Mouse (Mus musculus): ENCODE results near the gene Asl. TPM values are rescaled to one million over a fixed set of nuclear protein-coding genes. Genes with fewer than 3 reads are reported as not detected.
"Not testable (repeated sequence)": the region's sequence is repeated elsewhere in the genome, so short reads cannot be mapped to it uniquely, and the experiment has no call there.

The Asl gene
- polyA plus RNA-seq, 1 experiment from 2014 or later, result 42.4 TPM

DNA sequence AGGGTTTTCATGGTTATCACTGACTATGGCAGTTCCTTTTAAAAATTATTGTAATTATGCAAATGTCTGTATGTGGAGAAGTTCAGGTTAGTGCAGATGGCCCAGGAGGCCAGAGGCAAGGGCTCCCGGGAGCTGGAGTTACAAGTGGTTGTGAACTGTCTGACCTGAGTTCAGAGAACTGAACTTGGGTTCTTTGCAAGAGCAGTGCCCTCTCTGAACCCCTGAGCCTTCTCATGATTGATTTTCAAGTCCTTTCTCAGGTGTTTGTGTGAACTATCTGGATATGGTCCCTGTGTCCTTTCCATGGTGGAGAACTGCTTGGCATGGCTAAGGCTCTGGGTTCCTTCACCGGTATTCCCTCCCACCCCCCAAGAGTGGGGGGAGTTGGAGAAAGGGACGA lies 14.7 kb upstream of the Asl start:
- Histone ChIP-seq H3K4me3 (no peak overlapping the region), H3K36me3 (replicated peaks) (peaks cover 30% of the 10 kb centered on the region), H3K4me1 (no peaks in the 10 kb centered on the region), H3K9me3 (no peaks in the 10 kb centered on the region), H3K9ac (no peak overlapping the region), H3K4me2 (no peak overlapping the region), H3K27me3 (replicated peaks) (no peaks in the 10 kb centered on the region), H3K27ac (no peak overlapping the region)
- 93% methylated on average over 3 of the region's 3 CpGs for WGBS
- ATAC-seq (replicated peaks), result no peak

- Histone ChIP-seq H3K36me3 (replicated peaks) (peaks cover 23% of the 10 kb centered on the region), H3K27ac (no peak overlapping the region), H3K4me3 (no peak overlapping the region), H3K9me3 (no peaks in the 10 kb centered on the region), H3K4me1 (no peaks in the 10 kb centered on the region), H3K4me2 (no peak overlapping the region), H3K27me3 (replicated peaks) (no peaks in the 10 kb centered on the region), H3K9ac (no peak overlapping the region)
- ATAC-seq (replicated peaks), result no peak
- 91% methylated on average over 4 of the region's 4 CpGs for WGBS
These were observed 12.2 kb upstream of the Asl start for GRCm38 (mm10) chr5:130041262-130041661.

DNA sequence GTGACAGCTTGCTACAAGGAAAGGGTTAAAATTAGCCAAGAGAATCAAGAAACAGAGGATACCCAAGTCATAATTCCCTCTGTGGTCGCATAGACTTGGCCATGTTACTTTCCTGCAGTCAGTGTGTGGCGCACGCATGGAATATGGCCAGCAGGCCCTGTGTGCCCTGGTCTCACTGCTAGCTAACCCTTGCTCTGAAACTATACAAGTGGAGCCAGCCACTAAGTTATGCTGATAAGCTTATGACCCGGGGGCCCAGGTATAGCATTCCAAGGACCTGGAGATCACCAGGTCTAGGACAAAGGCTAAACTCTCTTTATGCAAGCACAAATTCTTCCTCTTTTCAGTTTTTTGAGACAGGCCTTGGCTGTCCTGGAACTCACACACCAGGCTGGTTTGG lies 11.8 kb upstream of the Asl start:
- no peak for ATAC-seq (replicated peaks)
- WGBS, result 91% methylated on average over 4 of the region's 4 CpGs
- Histone ChIP-seq H3K4me2 (no peak overlapping the region), H3K27me3 (replicated peaks) (no peaks in the 10 kb centered on the region), H3K36me3 (replicated peaks) (peaks cover 23% of the 10 kb centered on the region), H3K4me1 (no peaks in the 10 kb centered on the region), H3K4me3 (no peak overlapping the region), H3K27ac (no peak overlapping the region), H3K9me3 (no peaks in the 10 kb centered on the region), H3K9ac (no peak overlapping the region)

DNA sequence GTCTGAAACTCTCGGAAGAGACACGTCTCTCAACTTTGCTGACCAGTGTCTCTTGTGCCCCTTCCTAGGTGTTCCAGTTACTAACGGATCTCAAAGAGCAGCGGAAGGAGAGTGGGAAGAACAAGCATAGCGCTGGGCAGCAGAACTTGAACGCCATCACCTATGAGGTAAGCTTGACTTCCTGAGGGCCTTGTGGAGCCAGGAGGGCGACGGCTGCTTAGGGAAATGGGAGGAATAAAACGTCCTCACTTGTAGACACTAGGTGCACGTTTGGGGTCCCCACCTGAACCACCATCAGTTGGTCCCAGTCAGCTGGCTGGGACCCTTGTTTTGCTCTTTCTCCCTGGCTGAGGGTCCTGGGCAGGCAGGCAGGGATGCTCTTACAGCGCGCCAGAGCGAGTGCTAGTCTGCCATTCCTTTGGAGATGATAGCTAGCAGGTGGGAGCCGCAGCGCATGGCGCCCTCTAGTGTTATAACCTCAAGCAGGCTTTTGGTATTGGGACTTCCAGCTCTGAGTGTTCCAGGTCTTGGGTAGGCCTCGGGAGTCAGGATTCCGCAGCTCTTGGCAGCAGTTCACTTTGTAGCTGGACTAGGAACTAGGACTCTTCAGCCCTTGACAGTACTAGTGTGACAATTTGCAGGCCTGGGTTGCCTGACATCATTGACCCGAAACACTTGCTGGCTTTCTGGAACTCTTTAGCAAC lies 8.9 kb upstream of the Asl start:
- no peaks in the 10 kb centered on the region for H3K27me3 ChIP-seq (replicated peaks)
- ATAC-seq (replicated peaks), result no peak
- peaks cover 23% of the 10 kb centered on the region for H3K36me3 ChIP-seq (replicated peaks)
- H3K4me2 ChIP-seq, result no peak overlapping the region
- no peak overlapping the region for H3K27ac ChIP-seq
- H3K4me3 ChIP-seq, result no peak overlapping the region
- no peak overlapping the region for H3K9ac ChIP-seq
- no peaks in the 10 kb centered on the region for H3K4me1 ChIP-seq
- 65% methylated on average over 19 of the region's 19 CpGs for WGBS
- no peaks in the 10 kb centered on the region for H3K9me3 ChIP-seq

DNA sequence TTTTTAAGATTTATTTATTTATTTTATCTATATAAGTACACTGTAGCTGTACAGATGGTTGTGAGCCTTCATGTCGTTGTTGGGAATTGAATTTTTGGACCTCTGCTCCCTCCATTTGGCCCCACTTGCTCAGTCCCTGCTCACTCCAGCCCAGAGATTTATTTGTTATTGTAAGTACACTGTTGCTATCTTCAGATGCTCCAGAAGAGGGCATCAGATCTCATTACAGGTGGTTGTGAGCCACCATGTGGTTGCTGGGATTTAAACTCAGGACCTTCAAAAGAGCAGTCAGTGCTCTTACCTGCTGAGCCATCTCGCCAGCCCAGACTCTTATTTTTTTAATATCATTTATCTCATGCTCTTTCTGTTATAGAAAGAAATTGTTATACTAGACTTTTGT lies 7.3 kb upstream of the Asl start:
- not testable (repeated sequence) for H3K27ac ChIP-seq; H3K9me3 ChIP-seq; H3K4me1 ChIP-seq; H3K27me3 ChIP-seq (replicated peaks); H3K9ac ChIP-seq; H3K4me2 ChIP-seq; ATAC-seq (replicated peaks); H3K4me3 ChIP-seq
- H3K36me3 ChIP-seq (replicated peaks), result peaks cover 12% of the 10 kb centered on the region; the same call in 1 of the 2 replicates
- 64% methylated on average over 2 of the region's 2 CpGs for WGBS

DNA sequence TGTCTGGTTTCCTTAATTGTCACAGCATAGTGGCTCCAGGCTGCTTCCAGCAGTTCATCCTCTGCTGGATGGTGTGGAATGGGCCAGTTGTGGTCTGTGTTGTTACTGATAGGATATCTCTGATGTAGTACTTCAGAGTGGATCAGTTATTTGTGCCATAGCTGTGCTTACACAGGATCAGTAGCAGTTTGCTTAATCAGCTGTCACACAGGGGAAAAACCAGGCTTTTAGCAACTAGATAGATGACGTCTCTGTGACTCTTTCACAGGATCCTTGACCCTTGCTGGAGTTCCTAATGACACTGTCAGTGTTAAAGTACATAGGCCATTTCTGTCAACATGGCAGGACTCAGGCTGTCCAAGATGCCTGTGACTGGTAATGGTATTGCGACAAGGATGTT lies 4.8 kb upstream of the Asl start:
- WGBS, result 88% methylated on average over 2 of the region's 2 CpGs
- ATAC-seq (replicated peaks), result no peak
- Histone ChIP-seq H3K36me3 (replicated peaks) (0 out of 2 replicates have a peak, but pooled peaks cover 5% of the 10 kb centered on the region), H3K27ac (no peak overlapping the region), H3K9me3 (no peaks in the 10 kb centered on the region), H3K27me3 (replicated peaks) (no peaks in the 10 kb centered on the region), H3K9ac (no peak overlapping the region), H3K4me1 (peaks cover 9% of the 10 kb centered on the region), H3K4me3 (no peak overlapping the region), H3K4me2 (no peak overlapping the region)

DNA sequence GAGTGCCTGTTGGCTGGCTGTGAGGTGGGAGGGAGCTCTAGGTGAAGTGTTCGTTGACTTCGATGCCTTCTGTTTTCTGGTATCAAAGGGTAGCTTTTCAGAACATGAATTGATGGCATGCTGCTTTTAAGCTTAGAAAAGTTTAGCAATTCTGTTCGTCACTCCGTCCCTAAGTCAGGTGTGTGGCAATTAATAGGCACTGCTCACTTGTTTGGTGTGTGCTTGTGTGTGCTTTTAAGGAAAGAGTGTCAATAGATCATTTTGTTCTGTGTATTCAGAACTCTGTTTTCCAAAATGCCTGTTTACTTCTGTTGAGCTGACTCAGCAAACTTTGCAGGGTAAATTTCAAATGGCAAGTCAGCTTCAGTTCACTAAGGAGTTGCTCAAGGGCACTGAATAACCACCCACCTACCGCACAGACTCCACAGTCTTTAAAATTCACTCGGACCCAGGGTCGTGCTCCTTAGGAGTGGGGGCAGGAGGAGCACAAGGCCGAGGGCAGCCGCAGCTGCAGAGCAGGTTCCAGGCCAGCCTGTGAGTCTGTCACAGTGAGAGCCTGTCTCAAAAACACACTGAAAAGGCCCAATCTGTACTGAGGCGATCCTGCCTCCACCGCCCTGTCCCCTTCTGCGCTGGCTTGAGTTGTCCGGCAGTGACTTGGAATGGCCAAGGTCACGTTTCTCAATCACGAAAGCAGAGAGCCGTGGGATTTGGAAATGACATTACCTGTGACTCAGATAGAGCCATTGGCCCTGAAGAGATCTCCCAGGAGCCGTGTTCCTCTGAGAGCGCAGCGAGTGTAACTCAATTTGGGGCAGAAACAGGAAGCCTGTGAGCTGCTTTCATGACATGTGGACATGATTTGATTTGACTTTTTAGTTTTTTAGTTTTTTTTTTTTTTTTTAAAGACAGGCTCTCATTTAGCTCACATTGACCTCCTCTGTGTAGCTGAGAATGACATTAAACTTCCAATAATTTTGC lies 2.7 kb upstream of the Asl start:
- no peak overlapping the region for H3K9ac ChIP-seq
- WGBS, result 92% methylated on average over 19 of the region's 19 CpGs
- no peaks in the 10 kb centered on the region for H3K9me3 ChIP-seq
- no peak overlapping the region for H3K4me3 ChIP-seq
- H3K36me3 ChIP-seq (replicated peaks), result 0 out of 2 replicates have a peak, but pooled peaks cover 5% of the 10 kb centered on the region
- H3K27ac ChIP-seq, result no peak overlapping the region
- ATAC-seq (replicated peaks), result no peak
- peaks cover 9% of the 10 kb centered on the region for H3K4me1 ChIP-seq
- no peak overlapping the region for H3K4me2 ChIP-seq
- H3K27me3 ChIP-seq (replicated peaks), result no peaks in the 10 kb centered on the region

DNA sequence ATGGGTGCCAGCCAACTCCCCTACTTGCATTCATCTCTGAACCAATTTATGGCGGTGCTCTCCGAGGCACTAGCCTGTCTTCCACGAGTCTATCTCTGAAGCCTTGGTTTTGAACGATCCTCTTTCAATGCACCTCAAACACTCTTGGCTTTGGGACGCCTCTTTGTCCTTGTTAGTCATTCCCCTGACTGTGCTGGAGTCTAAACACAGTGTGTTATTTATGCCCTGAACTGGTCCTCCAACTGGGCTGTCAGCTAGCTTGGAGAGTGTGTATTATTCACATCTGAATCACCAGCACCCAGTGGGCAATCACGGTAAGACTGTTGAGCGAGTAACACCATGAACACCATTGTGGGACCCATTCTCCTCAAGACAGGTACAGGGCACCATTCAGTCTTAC lies 1.4 kb downstream of the Asl start:
- no peak overlapping the region for H3K4me2 ChIP-seq
- no peak overlapping the region for H3K9ac ChIP-seq
- no peak for ATAC-seq (replicated peaks)
- H3K27ac ChIP-seq, result no peak overlapping the region
- H3K27me3 ChIP-seq (replicated peaks), result no peaks in the 10 kb centered on the region
- no peaks in the 10 kb centered on the region for H3K36me3 ChIP-seq (replicated peaks)
- H3K9me3 ChIP-seq, result no peaks in the 10 kb centered on the region
- WGBS, result 91% methylated on average over 7 of the region's 7 CpGs
- H3K4me1 ChIP-seq, result peaks cover 17% of the 10 kb centered on the region
- no peak overlapping the region for H3K4me3 ChIP-seq

- 76% methylated on average over 5 of the region's 5 CpGs for WGBS
- Histone ChIP-seq H3K9me3 (no peaks in the 10 kb centered on the region), H3K4me1 (peaks cover 17% of the 10 kb centered on the region), H3K36me3 (replicated peaks) (no peaks in the 10 kb centered on the region), H3K4me2 (no peak overlapping the region), H3K27me3 (replicated peaks) (no peaks in the 10 kb centered on the region), H3K9ac (no peak overlapping the region), H3K4me3 (no peak overlapping the region), H3K27ac (no peak overlapping the region)
- no peak for ATAC-seq (replicated peaks)
These were observed 1.9 kb downstream of the Asl start for GRCm38 (mm10) chr5:130027134-130027533.

DNA sequence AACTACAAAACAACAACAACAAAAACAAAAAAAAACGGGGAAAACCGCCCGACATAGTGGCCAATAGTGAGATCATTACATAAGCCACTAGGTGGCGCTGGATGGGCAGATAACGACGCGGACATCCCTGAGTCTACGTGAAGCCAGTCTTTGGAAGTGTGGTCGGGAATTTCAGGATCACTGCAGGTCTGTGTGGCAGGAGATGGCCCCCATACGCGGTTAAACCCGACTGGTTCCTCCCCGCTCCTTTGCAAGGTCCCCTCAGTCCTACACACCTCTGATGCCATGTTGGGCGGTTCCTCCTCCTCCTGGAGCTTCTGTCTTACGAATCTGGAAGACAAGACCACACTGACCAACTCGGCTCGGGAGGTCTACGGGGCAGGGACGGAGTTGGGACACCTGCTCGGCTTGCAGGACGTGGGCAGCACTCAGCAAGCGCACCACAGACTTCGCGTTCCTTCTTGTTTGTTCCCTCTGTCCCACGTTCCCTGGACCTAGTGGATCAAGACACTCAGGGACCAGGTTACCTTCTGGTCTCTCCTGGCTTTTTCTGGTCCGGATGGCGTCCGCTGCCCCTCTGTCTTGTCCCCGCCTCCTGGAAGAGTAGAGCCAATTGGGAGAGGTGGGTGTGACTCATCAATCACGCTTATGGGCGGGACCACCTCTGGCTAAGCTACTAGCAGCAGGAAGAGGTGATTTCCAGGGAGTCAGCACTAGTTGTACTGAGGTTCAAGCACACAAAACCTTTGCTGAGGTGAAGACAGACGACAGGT lies 5.1 kb downstream of the Asl start:
- H3K27ac ChIP-seq, result peak overlapping the region; percentile 84
- H3K36me3 ChIP-seq (replicated peaks), result no peaks in the 10 kb centered on the region
- under 1% methylated on average over 32 of the region's 32 CpGs for WGBS
- H3K27me3 ChIP-seq (replicated peaks), result no peaks in the 10 kb centered on the region
- peak; percentile 91 for ATAC-seq (replicated peaks)
- H3K4me1 ChIP-seq, result peaks cover 8% of the 10 kb centered on the region
- H3K4me3 ChIP-seq, result peak overlapping the region; percentile 56
- no peaks in the 10 kb centered on the region for H3K9me3 ChIP-seq
- H3K9ac ChIP-seq, result peak overlapping the region; percentile 52
- H3K4me2 ChIP-seq, result peak overlapping the region; percentile 85

GRCm38 (mm10) chr5:130023067-130023766 lies 5.8 kb downstream of the Asl start:
- Histone ChIP-seq H3K4me3 (peak overlapping the region; percentile 56), H3K4me2 (peak overlapping the region; percentile 85), H3K9ac (no peak overlapping the region), H3K27ac (no peak overlapping the region), H3K4me1 (peaks cover 8% of the 10 kb centered on the region), H3K27me3 (replicated peaks) (no peaks in the 10 kb centered on the region), H3K36me3 (replicated peaks) (no peaks in the 10 kb centered on the region), H3K9me3 (no peaks in the 10 kb centered on the region)
- no peak for ATAC-seq (replicated peaks)
- 44% methylated on average over 12 of the region's 12 CpGs for WGBS

Measured in midbrain, embryonic 15.5 days (tissue).